Mouse (Mus musculus) naive thymus-derived CD4-positive, alpha-beta T cell, adult 2 months (primary cell): ENCODE measurements around the gene N6amt1.

ENCODE experiments used
- DNase-seq: peaks from one replicate; pipeline ENCODE4 v3.0.0-alpha.2; 2011; ENCODE audit warnings: low read depth

The N6amt1 gene

GRCm38 (mm10) chr16:87387444-87387977, 33.5 kb downstream of the N6amt1 start:
- no peak for DNase-seq

- peak; percentile 65 for DNase-seq
Observed at GRCm38 (mm10) chr16:87393813-87394548, 40.0 kb downstream of the N6amt1 start.

GRCm38 (mm10) chr16:87405001-87405400, 51.0 kb downstream of the N6amt1 start:
- peak; percentile 31 for DNase-seq
